Mouse (Mus musculus): ENCODE data around the gene H6pd. TPM values are rescaled to one million over a fixed set of nuclear protein-coding genes. Genes with fewer than 3 reads are reported as not detected.

Gene H6pd
- polyA plus RNA-seq, 1 experiment from 2014 or later: 31.6 TPM

- Histone ChIP-seq H3K27me3 (replicated peaks; ENCODE audit: control insufficient read depth, insufficient read depth, low read length) (no peaks in the 10 kb centered on the region), H3K36me3 (ENCODE audit: control insufficient read depth, insufficient read depth, low read length) (no peaks in the 10 kb centered on the region), H3K9me3 (ENCODE audit: control insufficient read depth, low read length) (no peaks in the 10 kb centered on the region), H3K27ac (ENCODE audit: low read length) (no peak overlapping the region), H3K9ac (ENCODE audit: low read depth, low read length) (no peak overlapping the region), H3K4me3 (ENCODE audit: low read length) (no peak overlapping the region), H3K4me2 (ENCODE audit: low read depth, low read length) (no peak overlapping the region), H3K4me1 (ENCODE audit: control insufficient read depth, insufficient read depth, low read length) (peaks cover 20% of the 10 kb centered on the region)
- no peak for ATAC-seq
- WGBS: 31% methylated on average over 10 of the region's 10 CpGs
These were observed 2.9 kb upstream of the H6pd start for GRCm38 (mm10) chr4:150011564-150012321.

- no peak overlapping the region for H3K9ac ChIP-seq (ENCODE audit: low read depth, low read length)
- no peaks in the 10 kb centered on the region for H3K9me3 ChIP-seq (ENCODE audit: control insufficient read depth, low read length)
- H3K36me3 ChIP-seq (ENCODE audit: control insufficient read depth, insufficient read depth, low read length): no peaks in the 10 kb centered on the region
- no peak overlapping the region for H3K4me2 ChIP-seq (ENCODE audit: low read depth, low read length)
- no peak overlapping the region for H3K4me3 ChIP-seq (ENCODE audit: low read length)
- no peak overlapping the region for H3K27ac ChIP-seq (ENCODE audit: low read length)
- peaks cover 24% of the 10 kb centered on the region for H3K4me1 ChIP-seq (ENCODE audit: control insufficient read depth, insufficient read depth, low read length)
- 87% methylated on average over 6 of the region's 6 CpGs for WGBS
- ATAC-seq: no peak
- no peaks in the 10 kb centered on the region for H3K27me3 ChIP-seq (replicated peaks; ENCODE audit: control insufficient read depth, insufficient read depth, low read length)
These were observed 1.4 kb upstream of the H6pd start for GRCm38 (mm10) chr4:150010054-150010730.

GRCm38 (mm10) chr4:150009587-150009930, 736 bp upstream of the H6pd start:
- H3K27me3 ChIP-seq (replicated peaks; ENCODE audit: control insufficient read depth, insufficient read depth, low read length): no peaks in the 10 kb centered on the region
- H3K4me1 ChIP-seq (ENCODE audit: control insufficient read depth, insufficient read depth, low read length): peaks cover 22% of the 10 kb centered on the region
- 85% methylated on average over 6 of the region's 6 CpGs for WGBS
- no peaks in the 10 kb centered on the region for H3K36me3 ChIP-seq (ENCODE audit: control insufficient read depth, insufficient read depth, low read length)
- H3K9me3 ChIP-seq (ENCODE audit: control insufficient read depth, low read length): no peaks in the 10 kb centered on the region
- H3K4me3 ChIP-seq (ENCODE audit: low read length): no peak overlapping the region
- no peak for ATAC-seq
- 0 out of 2 replicates have a peak overlapping the region, but pooled peaks have one; percentile 94 for H3K9ac ChIP-seq (ENCODE audit: low read depth, low read length)
- peak overlapping the region; percentile 98; the same call in 1 of the 2 replicates for H3K27ac ChIP-seq (ENCODE audit: low read length)
- H3K4me2 ChIP-seq (ENCODE audit: low read depth, low read length): no peak overlapping the region

GRCm38 (mm10) chr4:150008325-150008852, 434 bp downstream of the H6pd start:
- Histone ChIP-seq H3K36me3 (ENCODE audit: control insufficient read depth, insufficient read depth, low read length) (no peaks in the 10 kb centered on the region), H3K4me1 (ENCODE audit: control insufficient read depth, insufficient read depth, low read length) (peaks cover 32% of the 10 kb centered on the region), H3K27ac (ENCODE audit: low read length) (peak overlapping the region; percentile 98), H3K4me3 (ENCODE audit: low read length) (peak overlapping the region; percentile 81), H3K4me2 (ENCODE audit: low read depth, low read length) (peak overlapping the region; percentile 85), H3K9ac (ENCODE audit: low read depth, low read length) (peak overlapping the region; percentile 94), H3K27me3 (replicated peaks; ENCODE audit: control insufficient read depth, insufficient read depth, low read length) (no peaks in the 10 kb centered on the region), H3K9me3 (ENCODE audit: control insufficient read depth, low read length) (no peaks in the 10 kb centered on the region)
- under 1% methylated on average over 42 of the region's 42 CpGs for WGBS
- ATAC-seq: peak; percentile 84

- 0 out of 2 replicates have a peak overlapping the region, but pooled peaks have one; percentile 98 for H3K27ac ChIP-seq (ENCODE audit: low read length)
- peaks cover 38% of the 10 kb centered on the region for H3K4me1 ChIP-seq (ENCODE audit: control insufficient read depth, insufficient read depth, low read length)
- no peaks in the 10 kb centered on the region for H3K9me3 ChIP-seq (ENCODE audit: control insufficient read depth, low read length)
- peak overlapping the region; percentile 94; the same call in 1 of the 2 replicates for H3K9ac ChIP-seq (ENCODE audit: low read depth, low read length)
- no peaks in the 10 kb centered on the region for H3K36me3 ChIP-seq (ENCODE audit: control insufficient read depth, insufficient read depth, low read length)
- peak overlapping the region; percentile 85 for H3K4me2 ChIP-seq (ENCODE audit: low read depth, low read length)
- no peaks in the 10 kb centered on the region for H3K27me3 ChIP-seq (replicated peaks; ENCODE audit: control insufficient read depth, insufficient read depth, low read length)
- WGBS: 84% methylated on average over 3 of the region's 3 CpGs
- no peak for ATAC-seq
- H3K4me3 ChIP-seq (ENCODE audit: low read length): peak overlapping the region; percentile 81; the same call in 1 of the 2 replicates
These were observed 1.4 kb downstream of the H6pd start for GRCm38 (mm10) chr4:150007444-150007843.

GRCm38 (mm10) chr4:150006991-150007390, 1.8 kb downstream of the H6pd start:
- Histone ChIP-seq H3K9me3 (ENCODE audit: control insufficient read depth, low read length) (no peaks in the 10 kb centered on the region), H3K4me2 (ENCODE audit: low read depth, low read length) (no peak overlapping the region), H3K36me3 (ENCODE audit: control insufficient read depth, insufficient read depth, low read length) (no peaks in the 10 kb centered on the region), H3K27me3 (replicated peaks; ENCODE audit: control insufficient read depth, insufficient read depth, low read length) (no peaks in the 10 kb centered on the region), H3K9ac (ENCODE audit: low read depth, low read length) (0 out of 2 replicates have a peak overlapping the region, but pooled peaks have one; percentile 6), H3K27ac (ENCODE audit: low read length) (no peak overlapping the region), H3K4me1 (ENCODE audit: control insufficient read depth, insufficient read depth, low read length) (peaks cover 42% of the 10 kb centered on the region), H3K4me3 (ENCODE audit: low read length) (no peak overlapping the region)
- WGBS: 78% methylated on average over 8 of the region's 8 CpGs
- no peak for ATAC-seq

- Histone ChIP-seq H3K36me3 (ENCODE audit: control insufficient read depth, insufficient read depth, low read length) (no peaks in the 10 kb centered on the region), H3K4me3 (ENCODE audit: low read length) (no peak overlapping the region), H3K4me1 (ENCODE audit: control insufficient read depth, insufficient read depth, low read length) (peaks cover 45% of the 10 kb centered on the region), H3K9ac (ENCODE audit: low read depth, low read length) (no peak overlapping the region), H3K9me3 (ENCODE audit: control insufficient read depth, low read length) (no peaks in the 10 kb centered on the region), H3K27ac (ENCODE audit: low read length) (no peak overlapping the region), H3K4me2 (ENCODE audit: low read depth, low read length) (no peak overlapping the region), H3K27me3 (replicated peaks; ENCODE audit: control insufficient read depth, insufficient read depth, low read length) (no peaks in the 10 kb centered on the region)
- WGBS: 80% methylated on average over 21 of the region's 21 CpGs
- no peak for ATAC-seq
These were observed 2.5 kb downstream of the H6pd start for GRCm38 (mm10) chr4:150006122-150006854.

GRCm38 (mm10) chr4:150005231-150005630, 3.6 kb downstream of the H6pd start:
- no peaks in the 10 kb centered on the region for H3K27me3 ChIP-seq (replicated peaks; ENCODE audit: control insufficient read depth, insufficient read depth, low read length)
- no peak overlapping the region for H3K4me2 ChIP-seq (ENCODE audit: low read depth, low read length)
- no peak overlapping the region for H3K4me3 ChIP-seq (ENCODE audit: low read length)
- 87% methylated on average over 10 of the region's 10 CpGs for WGBS
- no peaks in the 10 kb centered on the region for H3K36me3 ChIP-seq (ENCODE audit: control insufficient read depth, insufficient read depth, low read length)
- H3K9ac ChIP-seq (ENCODE audit: low read depth, low read length): no peak overlapping the region
- H3K9me3 ChIP-seq (ENCODE audit: control insufficient read depth, low read length): no peaks in the 10 kb centered on the region
- peaks cover 55% of the 10 kb centered on the region for H3K4me1 ChIP-seq (ENCODE audit: control insufficient read depth, insufficient read depth, low read length)
- no peak overlapping the region for H3K27ac ChIP-seq (ENCODE audit: low read length)
- no peak for ATAC-seq

- Histone ChIP-seq H3K4me2 (ENCODE audit: low read depth, low read length) (no peak overlapping the region), H3K36me3 (ENCODE audit: control insufficient read depth, insufficient read depth, low read length) (no peaks in the 10 kb centered on the region), H3K27me3 (replicated peaks; ENCODE audit: control insufficient read depth, insufficient read depth, low read length) (no peaks in the 10 kb centered on the region), H3K4me3 (ENCODE audit: low read length) (no peak overlapping the region), H3K9me3 (ENCODE audit: control insufficient read depth, low read length) (no peaks in the 10 kb centered on the region), H3K9ac (ENCODE audit: low read depth, low read length) (no peak overlapping the region), H3K4me1 (ENCODE audit: control insufficient read depth, insufficient read depth, low read length) (peaks cover 60% of the 10 kb centered on the region), H3K27ac (ENCODE audit: low read length) (peak overlapping the region; percentile 66)
- ATAC-seq: no peak
- 60% methylated on average over 4 of the region's 4 CpGs for WGBS
These were observed 5.2 kb downstream of the H6pd start for GRCm38 (mm10) chr4:150003641-150004040.

All from intestine, embryonic 16.5 days (tissue).